Mouse (Mus musculus) inflammation-experienced regulatory T-cells, adult 6 months (primary cell): ENCODE results near the gene C7. TPM values are rescaled to one million over a fixed set of nuclear protein-coding genes. Genes with fewer than 3 reads are reported as not detected.

Experiments
- ATAC-seq: one replicate; pipeline ENCODE4 v1.8.0; 2017
- polyA plus RNA-seq, 3 experiments: library from polyadenylated mRNA; unstranded; fragments of 100-300 nt; shearing (Covaris generic); gene quantifications; one replicate each; pipeline ENCODE4 v1.2.1; 2017

The C7 gene
- polyA plus RNA-seq, 3 experiments from 2014 or later, result not detected

DNA sequence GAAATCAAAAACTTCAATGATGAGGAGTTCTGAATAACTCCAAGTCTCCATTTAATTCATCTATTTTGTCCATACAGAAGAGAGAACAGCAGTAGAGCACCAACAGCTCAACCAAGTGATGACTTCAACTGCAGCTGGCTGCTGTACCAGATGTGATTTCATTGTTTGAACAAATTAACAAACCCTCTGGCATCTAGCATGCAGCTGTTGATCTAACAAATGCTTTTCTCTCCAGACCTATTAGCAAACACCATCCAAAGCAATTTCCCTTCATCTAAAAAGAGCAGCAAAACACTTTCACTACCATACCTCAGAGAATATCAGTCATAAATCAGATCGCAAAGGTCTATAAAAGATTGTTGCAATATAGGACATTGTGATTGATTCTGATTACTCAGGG, 90.2 kb downstream of the C7 start:
- no peak for ATAC-seq

Other genes starting within 250 kb of the C7 start
- gene Mroh2b, start 165.0 kb downstream of the C7 start, polyA plus RNA-seq, result not detected
- 10 to 100 TPM; 15.9 to 41.4 (median 35.3) TPM for gene Card6, start 44.8 kb upstream of the C7 start, polyA plus RNA-seq
- gene Rpl37, start 52.9 kb upstream of the C7 start, polyA plus RNA-seq, result 1,000 to 10,000 TPM; 1,587 to 2,567 (median 2,159) TPM
- 10 to 100 TPM; 18.1 to 22.5 (median 21.9) TPM for gene Prkaa1, start 80.1 kb upstream of the C7 start, polyA plus RNA-seq
- 10 to 100 TPM; 58.5 to 62.4 (median 61.3) TPM for gene Ttc33, start 121.8 kb upstream of the C7 start, polyA plus RNA-seq
- gene Ptger4, start 180.4 kb upstream of the C7 start, polyA plus RNA-seq, result 10 to 100 TPM; 25.0 to 27.1 (median 26.3) TPM